Mouse (Mus musculus) layer of hippocampus, postnatal 25 days (tissue): Measurements from ENCODE around the gene Atp6v1b1. TPM values are rescaled to one million over a fixed set of nuclear protein-coding genes. Genes with fewer than 3 reads are reported as not detected.

Experiments used
- DNase-seq, 2 experiments: peaks; one replicate each; pipeline ENCODE4 v3.0.0; 2022; ENCODE audit warnings: mixed read lengths in 2 of 2, low spot score in 1 of 2; ENCODE audit errors: extremely low spot score in 1 of 2
- total RNA-seq, 2 experiments: library from RNA; stranded (reverse); gene quantifications; 2 replicates each; pipeline ENCODE4 v1.2.3; 2021

Gene Atp6v1b1
- total RNA-seq, result under 1 TPM in 1 of 2 experiments, not detected in 1; 0.30 TPM

DNA sequence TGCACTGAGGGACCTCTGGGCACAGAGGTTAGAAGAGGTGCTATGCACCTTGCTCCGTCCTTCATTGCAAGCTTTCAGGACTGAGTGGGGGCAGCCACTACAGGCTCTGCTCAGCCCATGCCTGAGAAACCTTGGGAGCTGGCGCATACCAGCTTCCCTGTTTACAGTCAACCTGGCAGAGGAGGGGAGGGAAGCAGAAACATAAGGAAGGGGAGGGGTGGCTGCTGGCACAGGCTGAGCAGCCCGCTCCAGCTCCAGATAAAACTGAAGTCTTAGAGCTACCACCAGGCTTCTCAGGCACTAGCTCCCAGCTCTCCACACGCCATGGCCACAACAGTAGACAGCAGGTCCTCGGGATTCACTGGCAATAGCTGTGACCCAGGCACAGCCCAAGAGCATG is at the start of gene Atp6v1b1:
Atp6v1b1 (plus strand) TSS at position 230 of the 400 bp plus-strand sequence.
- DNase-seq, result no peak

- DNase-seq, result peak in 1 of 2 experiments; percentile 52
Observed at GRCm38 (mm10) chr6:83693835-83694234, 49.0 kb upstream of the Atp6v1b1 start.

GRCm38 (mm10) chr6:83695731-83696130 is 47.1 kb upstream of the Atp6v1b1 start:
- no peak for DNase-seq

DNA sequence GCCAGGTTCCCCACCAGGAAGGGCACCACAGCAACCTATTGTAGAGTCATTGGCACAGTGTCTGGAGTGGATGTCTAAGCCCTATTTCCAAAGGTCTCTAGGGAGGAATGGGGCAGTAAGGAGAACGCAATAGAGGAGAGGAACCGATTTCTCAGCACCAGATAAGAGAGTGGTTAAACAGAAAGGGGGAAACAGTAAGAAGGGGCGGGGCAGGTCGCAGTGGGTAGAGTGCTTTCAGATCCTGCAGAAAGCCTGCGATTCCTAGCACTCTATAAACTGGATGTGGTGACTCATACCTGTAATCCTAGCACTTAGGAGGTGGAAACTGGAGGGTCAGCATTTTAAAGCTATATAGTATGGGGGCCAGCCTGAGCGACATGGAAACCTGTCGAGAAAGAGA is 46.1 kb upstream of the Atp6v1b1 start:
- no peak for DNase-seq

- no peak for DNase-seq
Observed at GRCm38 (mm10) chr6:83697932-83698331, 44.9 kb upstream of the Atp6v1b1 start.

- no peak for DNase-seq
Observed at GRCm38 (mm10) chr6:83699971-83700370, 42.8 kb upstream of the Atp6v1b1 start.

DNA sequence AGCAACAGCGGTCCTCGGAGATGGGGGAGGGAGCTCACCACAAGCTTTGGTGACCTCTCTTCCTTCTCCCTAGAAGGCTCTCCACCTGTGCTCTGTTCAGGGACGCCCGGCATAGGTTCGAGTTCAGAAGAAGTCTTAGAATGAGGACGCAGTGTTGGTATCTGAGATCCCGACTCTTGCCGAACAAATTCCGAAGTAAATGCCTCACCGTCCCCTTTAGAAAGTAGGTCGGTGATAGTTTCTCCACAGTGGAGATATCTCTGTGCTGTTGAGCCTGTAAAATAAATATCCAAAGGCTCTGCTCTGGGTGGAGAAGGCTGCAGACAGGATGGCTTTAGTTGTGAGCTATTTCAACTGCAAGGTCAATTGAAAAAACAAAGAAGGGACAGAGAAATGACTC is 41.8 kb upstream of the Atp6v1b1 start:
- DNase-seq, result no peak

DNA sequence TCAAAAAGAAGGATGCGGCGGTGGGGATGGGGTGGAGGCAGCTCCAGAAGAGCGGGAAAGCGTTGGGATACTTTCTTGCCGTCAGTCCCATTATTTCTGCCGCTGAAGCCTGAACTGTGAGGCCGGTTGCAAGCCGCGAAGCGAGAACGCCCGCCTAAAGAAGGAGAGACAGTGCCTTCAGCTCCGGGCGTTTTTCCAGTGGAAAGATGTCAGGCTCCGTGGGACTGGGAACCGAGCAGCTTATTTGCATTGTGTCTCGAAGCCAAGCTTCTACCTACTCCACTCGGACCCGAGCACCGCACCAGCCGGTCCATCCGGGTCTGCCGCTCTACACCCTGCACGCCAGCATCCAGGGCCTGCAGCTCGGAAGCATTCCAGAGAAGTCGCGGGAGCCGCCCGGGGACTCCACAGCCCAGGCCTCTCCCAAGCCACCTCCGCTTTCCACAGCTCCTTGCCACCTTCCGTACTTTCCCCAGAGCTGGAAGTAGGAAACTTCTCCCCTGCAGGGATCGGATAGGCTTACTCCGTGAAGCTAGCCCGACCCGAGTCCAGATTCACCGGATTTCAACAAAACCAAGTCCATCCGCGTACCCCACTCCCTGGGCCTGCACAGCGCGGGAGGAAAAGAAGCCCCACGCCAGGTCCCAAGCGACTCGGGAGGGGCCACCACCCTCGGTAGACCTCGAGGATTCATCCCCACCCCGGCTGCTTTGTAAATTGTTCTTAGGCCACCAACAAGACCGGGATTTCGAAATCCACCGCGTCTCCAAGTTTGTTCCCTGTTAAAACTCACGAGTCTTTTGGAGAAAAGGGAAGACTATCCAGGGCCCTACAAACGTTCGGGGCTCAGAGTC is 40.4 kb upstream of the Atp6v1b1 start:
- no peak for DNase-seq

GRCm38 (mm10) chr6:83703000-83703721 is 39.6 kb upstream of the Atp6v1b1 start:
- no peak for DNase-seq

- DNase-seq, result no peak
Observed at GRCm38 (mm10) chr6:83703722-83704078, 39.1 kb upstream of the Atp6v1b1 start.

GRCm38 (mm10) chr6:83704294-83704693 is 38.5 kb upstream of the Atp6v1b1 start:
- DNase-seq, result no peak

DNA sequence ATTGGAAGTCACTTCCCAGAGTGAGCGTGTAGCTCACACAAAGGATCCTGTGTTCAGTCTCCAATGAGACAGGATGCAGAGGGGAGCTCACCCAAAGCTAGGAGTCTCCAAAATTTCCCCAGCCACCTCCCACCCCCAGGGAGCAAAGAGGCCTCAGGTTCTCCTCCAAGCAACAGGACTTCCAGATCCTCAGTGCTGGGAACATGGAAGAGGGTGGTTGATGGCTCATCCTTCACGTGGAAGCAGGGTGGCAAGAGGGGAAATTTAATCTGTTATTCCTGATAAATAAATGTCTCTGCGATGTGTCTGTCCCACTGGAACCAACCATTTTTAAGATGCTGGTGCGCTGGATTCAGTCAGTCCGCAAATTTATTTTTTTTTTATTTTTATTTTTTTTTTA is 38.1 kb upstream of the Atp6v1b1 start:
- DNase-seq, result no peak

- no peak for DNase-seq
Observed at GRCm38 (mm10) chr6:83707738-83708510, 34.9 kb upstream of the Atp6v1b1 start.

DNA sequence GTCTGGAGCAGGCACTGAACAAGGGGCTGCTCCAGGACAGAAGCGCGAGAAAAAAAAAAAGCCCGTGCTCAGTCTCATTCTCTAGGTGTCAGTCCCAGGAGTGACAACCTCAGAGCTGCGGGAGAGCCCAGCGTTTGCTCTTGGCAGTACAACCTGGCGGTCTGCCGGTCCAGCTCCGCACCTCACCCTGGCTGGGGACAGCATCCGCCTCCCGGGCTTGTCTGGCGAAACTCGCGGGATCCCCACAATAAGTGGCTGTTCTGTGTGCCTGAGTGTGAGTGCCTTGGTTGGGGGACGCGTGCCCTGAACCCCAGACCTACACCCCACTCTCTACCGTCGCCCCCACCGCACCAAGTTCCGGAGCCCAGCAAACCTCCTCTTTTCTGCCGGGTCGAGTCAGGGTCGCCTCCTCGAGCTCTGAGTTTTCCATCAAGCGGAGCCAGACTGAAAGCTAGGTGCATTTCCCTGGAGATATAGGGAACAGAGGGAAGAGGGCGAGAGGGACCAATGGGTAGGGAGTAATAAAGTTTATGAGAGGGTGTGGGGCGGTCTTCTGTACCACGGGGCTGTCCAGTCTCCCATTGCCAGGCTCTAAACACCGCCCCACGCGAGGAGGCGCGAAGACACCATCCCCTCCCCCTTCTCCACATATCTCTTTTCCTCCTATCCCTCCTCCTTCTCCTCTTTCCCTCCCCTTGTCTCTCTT is 32.3 kb upstream of the Atp6v1b1 start:
- no peak for DNase-seq

GRCm38 (mm10) chr6:83711067-83711675 is 31.6 kb upstream of the Atp6v1b1 start, which contains the start of gene Vax2:
Gene Vax2 (plus strand): TSS chr6:83711264.
- no peak for DNase-seq

- DNase-seq, result no peak
Observed at GRCm38 (mm10) chr6:83711725-83712475, 30.9 kb upstream of the Atp6v1b1 start.

- no peak for DNase-seq
Observed at GRCm38 (mm10) chr6:83713271-83714136, 29.3 kb upstream of the Atp6v1b1 start.
